Mouse (Mus musculus): Measurements from ENCODE around the gene Aplf. TPM values are rescaled to one million over a fixed set of nuclear protein-coding genes. Genes with fewer than 3 reads are reported as not detected.
A peak's percentile ranks its signal among the peaks of the same experiment; 100 is the strongest.
"Not testable (repeated sequence)": the region's sequence is repeated elsewhere in the genome, so short reads cannot be mapped to it uniquely, and the experiment has no call there.

Gene Aplf
- polyA plus RNA-seq, 1 experiment from 2014 or later = 15.1 TPM

- DNase-seq (ENCODE audit: low spot score) (no peak), ATAC-seq (replicated peaks; ENCODE audit: low FRiP score) (no peak)
- H3K9me3 ChIP-seq (ENCODE audit: control insufficient read depth, low read length) = no peaks in the 10 kb centered on the region
- H3K27ac ChIP-seq (ENCODE audit: low read depth, low read length) = no peak overlapping the region
- no peak overlapping the region for H3K4me2 ChIP-seq (ENCODE audit: low read depth, low read length, severe bottlenecking)
- H3K27me3 ChIP-seq (ENCODE audit: control insufficient read depth, insufficient read depth, low read length) = no peaks in the 10 kb centered on the region
- H3K36me3 ChIP-seq (ENCODE audit: control insufficient read depth, insufficient read depth, low read length) = no peaks in the 10 kb centered on the region
- WGBS = 82% methylated on average over 3 of the region's 3 CpGs
- no peak overlapping the region for H3K9ac ChIP-seq (ENCODE audit: low read length)
- no peaks in the 10 kb centered on the region for H3K4me1 ChIP-seq (replicated peaks; ENCODE audit: control insufficient read depth, insufficient read depth, low read length)
- no peak overlapping the region for H3K4me3 ChIP-seq (ENCODE audit: low read depth, low read length)
These were observed 18.5 kb downstream of the Aplf start for GRCm38 (mm10) chr6:87653478-87653877.

- 90% methylated on average over 9 of the region's 9 CpGs for WGBS
- H3K4me1 ChIP-seq (replicated peaks; ENCODE audit: control insufficient read depth, insufficient read depth, low read length) = no peaks in the 10 kb centered on the region
These were observed 19.3 kb downstream of the Aplf start for GRCm38 (mm10) chr6:87652670-87653069.

GRCm38 (mm10) chr6:87651787-87652186 is 20.2 kb downstream of the Aplf start:
- Histone ChIP-seq H3K9me3 (ENCODE audit: control insufficient read depth, low read length) (no peaks in the 10 kb centered on the region), H3K9ac (ENCODE audit: low read length) (no peak overlapping the region), H3K4me3 (ENCODE audit: low read depth, low read length) (no peak overlapping the region), H3K4me2 (ENCODE audit: low read depth, low read length, severe bottlenecking) (no peak overlapping the region), H3K27ac (ENCODE audit: low read depth, low read length) (no peak overlapping the region), H3K27me3 (ENCODE audit: control insufficient read depth, insufficient read depth, low read length) (no peaks in the 10 kb centered on the region), H3K36me3 (ENCODE audit: control insufficient read depth, insufficient read depth, low read length) (no peaks in the 10 kb centered on the region), H3K4me1 (replicated peaks; ENCODE audit: control insufficient read depth, insufficient read depth, low read length) (no peaks in the 10 kb centered on the region)
- ATAC-seq (replicated peaks; ENCODE audit: low FRiP score) (no peak), DNase-seq (ENCODE audit: low spot score) (no peak)
- 92% methylated on average over 5 of the region's 5 CpGs for WGBS

More at GRCm38 (mm10) chr6:87652670-87653069, 19.3 kb downstream of the Aplf start:
- no peak for ATAC-seq (replicated peaks; ENCODE audit: low FRiP score)
- H3K4me3 ChIP-seq (ENCODE audit: low read depth, low read length) = no peak overlapping the region
- H3K36me3 ChIP-seq (ENCODE audit: control insufficient read depth, insufficient read depth, low read length) = no peaks in the 10 kb centered on the region
- DNase-seq (ENCODE audit: low spot score) = no peak
- H3K9me3 ChIP-seq (ENCODE audit: control insufficient read depth, low read length) = no peaks in the 10 kb centered on the region
- H3K4me2 ChIP-seq (ENCODE audit: low read depth, low read length, severe bottlenecking) = no peak overlapping the region
- no peak overlapping the region for H3K27ac ChIP-seq (ENCODE audit: low read depth, low read length)
- H3K27me3 ChIP-seq (ENCODE audit: control insufficient read depth, insufficient read depth, low read length) = no peaks in the 10 kb centered on the region
- H3K9ac ChIP-seq (ENCODE audit: low read length) = no peak overlapping the region

GRCm38 (mm10) chr6:87638134-87638660 is 33.8 kb downstream of the Aplf start:
- WGBS = 70% methylated on average over 11 of the region's 11 CpGs
- no peak for ATAC-seq (replicated peaks; ENCODE audit: low FRiP score)
- Histone ChIP-seq H3K9me3 (ENCODE audit: control insufficient read depth, low read length) (no peaks in the 10 kb centered on the region), H3K36me3 (ENCODE audit: control insufficient read depth, insufficient read depth, low read length) (no peaks in the 10 kb centered on the region), H3K4me2 (ENCODE audit: low read depth, low read length, severe bottlenecking) (no peak overlapping the region), H3K9ac (ENCODE audit: low read length) (no peak overlapping the region), H3K4me3 (ENCODE audit: low read depth, low read length) (no peak overlapping the region), H3K27me3 (ENCODE audit: control insufficient read depth, insufficient read depth, low read length) (no peaks in the 10 kb centered on the region), H3K27ac (ENCODE audit: low read depth, low read length) (no peak overlapping the region), H3K4me1 (replicated peaks; ENCODE audit: control insufficient read depth, insufficient read depth, low read length) (no peaks in the 10 kb centered on the region)
- DNase-seq (ENCODE audit: low spot score) = no peak

GRCm38 (mm10) chr6:87632176-87632575 is 39.8 kb downstream of the Aplf start:
- no peaks in the 10 kb centered on the region for H3K4me1 ChIP-seq (replicated peaks; ENCODE audit: control insufficient read depth, insufficient read depth, low read length)
- 81% methylated on average over 4 of the region's 4 CpGs for WGBS
- H3K27ac ChIP-seq (ENCODE audit: low read depth, low read length) = no peak overlapping the region
- no peak overlapping the region for H3K9ac ChIP-seq (ENCODE audit: low read length)
- no peaks in the 10 kb centered on the region for H3K36me3 ChIP-seq (ENCODE audit: control insufficient read depth, insufficient read depth, low read length)
- no peaks in the 10 kb centered on the region for H3K27me3 ChIP-seq (ENCODE audit: control insufficient read depth, insufficient read depth, low read length)
- H3K9me3 ChIP-seq (ENCODE audit: control insufficient read depth, low read length) = no peaks in the 10 kb centered on the region
- no peak for DNase-seq (ENCODE audit: low spot score)
- no peak overlapping the region for H3K4me3 ChIP-seq (ENCODE audit: low read depth, low read length)
- ATAC-seq (replicated peaks; ENCODE audit: low FRiP score) = no peak
- H3K4me2 ChIP-seq (ENCODE audit: low read depth, low read length, severe bottlenecking) = no peak overlapping the region

- WGBS = 73% methylated on average over 13 of the region's 15 CpGs
- H3K9ac ChIP-seq (ENCODE audit: low read length); H3K4me1 ChIP-seq (replicated peaks; ENCODE audit: control insufficient read depth, insufficient read depth, low read length); H3K4me3 ChIP-seq (ENCODE audit: low read depth, low read length); H3K27me3 ChIP-seq (ENCODE audit: control insufficient read depth, insufficient read depth, low read length); H3K27ac ChIP-seq (ENCODE audit: low read depth, low read length); H3K36me3 ChIP-seq (ENCODE audit: control insufficient read depth, insufficient read depth, low read length); DNase-seq (ENCODE audit: low spot score); H3K9me3 ChIP-seq (ENCODE audit: control insufficient read depth, low read length); H3K4me2 ChIP-seq (ENCODE audit: low read depth, low read length, severe bottlenecking): not testable (repeated sequence)
- 0 out of 2 replicates have a peak, but pooled peaks have one; percentile 39 for ATAC-seq (replicated peaks; ENCODE audit: low FRiP score)
These were observed 43.1 kb downstream of the Aplf start for GRCm38 (mm10) chr6:87628936-87629335.

GRCm38 (mm10) chr6:87623151-87623550 is 48.8 kb downstream of the Aplf start:
- H3K9me3 ChIP-seq (ENCODE audit: control insufficient read depth, low read length) = no peaks in the 10 kb centered on the region
- 98% methylated on average over 3 of the region's 3 CpGs for WGBS
- no peak overlapping the region for H3K27ac ChIP-seq (ENCODE audit: low read depth, low read length)
- DNase-seq (ENCODE audit: low spot score) = no peak
- no peaks in the 10 kb centered on the region for H3K36me3 ChIP-seq (ENCODE audit: control insufficient read depth, insufficient read depth, low read length)
- H3K4me2 ChIP-seq (ENCODE audit: low read depth, low read length, severe bottlenecking) = no peak overlapping the region
- ATAC-seq (replicated peaks; ENCODE audit: low FRiP score) = no peak
- H3K4me3 ChIP-seq (ENCODE audit: low read depth, low read length) = no peak overlapping the region
- no peak overlapping the region for H3K9ac ChIP-seq (ENCODE audit: low read length)
- H3K27me3 ChIP-seq (ENCODE audit: control insufficient read depth, insufficient read depth, low read length) = no peaks in the 10 kb centered on the region
- no peaks in the 10 kb centered on the region for H3K4me1 ChIP-seq (replicated peaks; ENCODE audit: control insufficient read depth, insufficient read depth, low read length)

GRCm38 (mm10) chr6:87621281-87621680 is 50.7 kb downstream of the Aplf start:
- Histone ChIP-seq H3K27me3 (ENCODE audit: control insufficient read depth, insufficient read depth, low read length) (no peaks in the 10 kb centered on the region), H3K4me1 (replicated peaks; ENCODE audit: control insufficient read depth, insufficient read depth, low read length) (no peaks in the 10 kb centered on the region), H3K4me2 (ENCODE audit: low read depth, low read length, severe bottlenecking) (no peak overlapping the region), H3K4me3 (ENCODE audit: low read depth, low read length) (no peak overlapping the region), H3K9me3 (ENCODE audit: control insufficient read depth, low read length) (no peaks in the 10 kb centered on the region), H3K9ac (ENCODE audit: low read length) (no peak overlapping the region), H3K27ac (ENCODE audit: low read depth, low read length) (no peak overlapping the region), H3K36me3 (ENCODE audit: control insufficient read depth, insufficient read depth, low read length) (no peaks in the 10 kb centered on the region)
- WGBS = 90% methylated on average over 3 of the region's 3 CpGs
- ATAC-seq (replicated peaks; ENCODE audit: low FRiP score) (no peak), DNase-seq (ENCODE audit: low spot score) (no peak)

- Histone ChIP-seq H3K27me3 (ENCODE audit: control insufficient read depth, insufficient read depth, low read length) (no peaks in the 10 kb centered on the region), H3K36me3 (ENCODE audit: control insufficient read depth, insufficient read depth, low read length) (no peaks in the 10 kb centered on the region), H3K4me1 (replicated peaks; ENCODE audit: control insufficient read depth, insufficient read depth, low read length) (no peaks in the 10 kb centered on the region), H3K27ac (ENCODE audit: low read depth, low read length) (no peak overlapping the region), H3K9ac (ENCODE audit: low read length) (no peak overlapping the region), H3K4me2 (ENCODE audit: low read depth, low read length, severe bottlenecking) (no peak overlapping the region), H3K9me3 (ENCODE audit: control insufficient read depth, low read length) (no peaks in the 10 kb centered on the region), H3K4me3 (ENCODE audit: low read depth, low read length) (no peak overlapping the region)
- 79% methylated on average over 8 of the region's 8 CpGs for WGBS
- ATAC-seq (replicated peaks; ENCODE audit: low FRiP score) (no peak), DNase-seq (ENCODE audit: low spot score) (no peak)
These were observed 54.0 kb downstream of the Aplf start for GRCm38 (mm10) chr6:87618021-87618420.
